Mouse (Mus musculus): ENCODE measurements around the gene Mon2. TPM values are rescaled to one million over a fixed set of nuclear protein-coding genes. Genes with fewer than 3 reads are reported as not detected.

Gene Mon2
- 10 to 100 TPM; 78.4 to 88.5 (median 82.6) TPM for total RNA-seq (2022)

GRCm38 (mm10) chr10:123076245-123077023, at the start of gene Mon2:
Gene Mon2 (minus strand): TSS chr10:123076505.
- peak; percentile 84 to 98 for DNase-seq (ENCODE audit: low spot score in 2 of 2)

- no peak for DNase-seq (ENCODE audit: low spot score in 2 of 2)
Measured at GRCm38 (mm10) chr10:123120666-123121392, 44.5 kb upstream of the Mon2 start.

GRCm38 (mm10) chr10:123116861-123117260, 40.6 kb upstream of the Mon2 start:
- DNase-seq (ENCODE audit: low spot score in 2 of 2): no peak

- DNase-seq (ENCODE audit: low spot score in 2 of 2): no peak
Measured at GRCm38 (mm10) chr10:123113466-123113865, 37.2 kb upstream of the Mon2 start.

- DNase-seq (ENCODE audit: low spot score in 2 of 2): no peak
Measured at GRCm38 (mm10) chr10:123112787-123113168, 36.5 kb upstream of the Mon2 start.

- no peak for DNase-seq (ENCODE audit: low spot score in 2 of 2)
Measured at GRCm38 (mm10) chr10:123112056-123112786, 35.9 kb upstream of the Mon2 start.

GRCm38 (mm10) chr10:123110548-123110947, 34.2 kb upstream of the Mon2 start:
- DNase-seq (ENCODE audit: low spot score in 2 of 2): no peak

- no peak for DNase-seq (ENCODE audit: low spot score in 2 of 2)
Measured at GRCm38 (mm10) chr10:123108527-123108926, 32.2 kb upstream of the Mon2 start.

- no peak for DNase-seq (ENCODE audit: low spot score in 2 of 2)
Measured at GRCm38 (mm10) chr10:123108121-123108520, 31.8 kb upstream of the Mon2 start.

GRCm38 (mm10) chr10:123101303-123101702, 25.0 kb upstream of the Mon2 start:
- no peak for DNase-seq (ENCODE audit: low spot score in 2 of 2)

GRCm38 (mm10) chr10:123100584-123100983, 24.3 kb upstream of the Mon2 start:
- DNase-seq (ENCODE audit: low spot score in 2 of 2): no peak

GRCm38 (mm10) chr10:123094504-123094903, 18.2 kb upstream of the Mon2 start:
- DNase-seq (ENCODE audit: low spot score in 2 of 2): no peak

- DNase-seq (ENCODE audit: low spot score in 2 of 2): no peak
Measured at GRCm38 (mm10) chr10:123092577-123092976, 16.3 kb upstream of the Mon2 start.

- no peak for DNase-seq (ENCODE audit: low spot score in 2 of 2)
Measured at GRCm38 (mm10) chr10:123091737-123092136, 15.4 kb upstream of the Mon2 start.

GRCm38 (mm10) chr10:123089425-123089930, 13.2 kb upstream of the Mon2 start:
- no peak for DNase-seq (ENCODE audit: low spot score in 2 of 2)

GRCm38 (mm10) chr10:123086847-123087246, 10.5 kb upstream of the Mon2 start:
- no peak for DNase-seq (ENCODE audit: low spot score in 2 of 2)

GRCm38 (mm10) chr10:123084900-123085641, 8.8 kb upstream of the Mon2 start:
- DNase-seq (ENCODE audit: low spot score in 2 of 2): no peak

- no peak for DNase-seq (ENCODE audit: low spot score in 2 of 2)
Measured at GRCm38 (mm10) chr10:123084307-123084706, 8.0 kb upstream of the Mon2 start.

GRCm38 (mm10) chr10:123075751-123076242, 508 bp downstream of the Mon2 start:
- DNase-seq (ENCODE audit: low spot score in 2 of 2): no peak

GRCm38 (mm10) chr10:123071997-123072396, 4.3 kb downstream of the Mon2 start:
- no peak for DNase-seq (ENCODE audit: low spot score in 2 of 2)

GRCm38 (mm10) chr10:123063021-123063420, 13.3 kb downstream of the Mon2 start:
- no peak for DNase-seq (ENCODE audit: low spot score in 2 of 2)
